ENCODE assay signal across 7 mouse cellular contexts in genomic region chr13:21263910-21264309, GRCm38 (mm10). TPM values are rescaled to one million over a fixed set of nuclear protein-coding genes. Genes with fewer than 3 reads are reported as not detected.
DNase-seq lines count a peak whose midpoint lies in the region; ATAC-seq and TF ChIP-seq lines count a peak whose summit lies in the region.

No protein-coding gene starts in this region.

- peaks cover 6% of the 10 kb centered on the region; the same call in 1 of the 2 replicates for H3K4me1 ChIP-seq in lung, postnatal 0 days (ENCODE audit: insufficient read depth, low read depth, low read length)
- peaks cover 13% of the 10 kb centered on the region for H3K4me1 ChIP-seq in forebrain, embryonic 13.5 days
- peaks cover 13% of the 10 kb centered on the region for H3K4me1 ChIP-seq in liver, embryonic 11.5 days (replicated peaks; ENCODE audit: control insufficient read depth, insufficient read depth, low read length)
- 0 out of 2 replicates have a peak, but pooled peaks cover 2% of the 10 kb centered on the region for H3K4me1 ChIP-seq in stomach, postnatal 0 days (replicated peaks; ENCODE audit: control insufficient read depth, insufficient read depth)

- 5% methylated on average over 11 of the region's 11 CpGs for WGBS in lung, postnatal 0 days
- WGBS in forebrain, embryonic 13.5 days = under 1% methylated on average over 11 of the region's 11 CpGs
- under 1% methylated on average over 11 of the region's 11 CpGs for WGBS in liver, embryonic 11.5 days
- WGBS in stomach, postnatal 0 days = 10% methylated on average over 11 of the region's 11 CpGs

- 0 out of 2 replicates have a peak, but pooled peaks cover 4% of the 10 kb centered on the region for H3K27me3 ChIP-seq in lung, postnatal 0 days (replicated peaks; ENCODE audit: insufficient read depth, low read length)
- peaks cover 15% of the 10 kb centered on the region for H3K27me3 ChIP-seq in forebrain, embryonic 13.5 days
- no peaks in the 10 kb centered on the region for H3K27me3 ChIP-seq in liver, embryonic 11.5 days (replicated peaks; ENCODE audit: control insufficient read depth, insufficient read depth, low read length)
- no peaks in the 10 kb centered on the region for H3K27me3 ChIP-seq in stomach, postnatal 0 days (ENCODE audit: control insufficient read depth, insufficient read depth, low read length)

- no peak for ATAC-seq in lung, postnatal 0 days
- ATAC-seq in forebrain, embryonic 13.5 days = no peak
- ATAC-seq in liver, embryonic 11.5 days (replicated peaks; ENCODE audit: low FRiP score) = no peak
- ATAC-seq in stomach, postnatal 0 days (ENCODE audit: low FRiP score, low TSS enrichment) = no peak

- H3K36me3 ChIP-seq in lung, postnatal 0 days (ENCODE audit: insufficient read depth, low read length) = no peaks in the 10 kb centered on the region
- H3K36me3 ChIP-seq in forebrain, embryonic 13.5 days (ENCODE audit: poor library complexity, severe bottlenecking) = no peaks in the 10 kb centered on the region
- no peaks in the 10 kb centered on the region for H3K36me3 ChIP-seq in liver, embryonic 11.5 days (ENCODE audit: control insufficient read depth, insufficient read depth, low read length)
- no peaks in the 10 kb centered on the region for H3K36me3 ChIP-seq in stomach, postnatal 0 days (ENCODE audit: control insufficient read depth, insufficient read depth, low read length)

- no peak for TF ChIP-seq CTCF in lung, postnatal 0 days (IDR thresholded peaks at IDR 0.05)
- no peak for TF ChIP-seq CTCF in stomach, postnatal 0 days (IDR thresholded peaks at IDR 0.05; ENCODE audit: low read depth)

- no peak for DNase-seq in lung, postnatal 0 days (ENCODE audit: low spot score)
- no peak for DNase-seq in lung, postnatal 14 days
- DNase-seq in liver, embryonic 11.5 days (ENCODE audit: low spot score) = no peak
- DNase-seq in stomach, postnatal 0 days (ENCODE audit: low spot score) = no peak
- no peak for DNase-seq in B cell, adult 2 months
- DNase-seq in gastrocnemius, postnatal 14 days = no peak

- H3K4me3 ChIP-seq in lung, postnatal 0 days (ENCODE audit: low read depth, low read length) = no peak overlapping the region
- peak overlapping the region; percentile 41 for H3K4me3 ChIP-seq in forebrain, embryonic 13.5 days
- peak overlapping the region; percentile 57 for H3K4me3 ChIP-seq in liver, embryonic 11.5 days (ENCODE audit: low read depth, low read length)
- H3K4me3 ChIP-seq in stomach, postnatal 0 days (ENCODE audit: low read depth, low read length) = 0 out of 2 replicates have a peak overlapping the region, but pooled peaks have one; percentile 4

- no peak overlapping the region for H3K27ac ChIP-seq in lung, postnatal 0 days (ENCODE audit: low read length)
- H3K27ac ChIP-seq in forebrain, embryonic 13.5 days = no peak overlapping the region
- no peak overlapping the region for H3K27ac ChIP-seq in liver, embryonic 11.5 days (ENCODE audit: low read depth, low read length)
- H3K27ac ChIP-seq in stomach, postnatal 0 days (replicated peaks) = no peak overlapping the region

- H3K4me2 ChIP-seq in lung, postnatal 0 days (replicated peaks; ENCODE audit: low read depth, low read length) = peak overlapping the region; percentile 18; the same call in 1 of the 2 replicates
- H3K4me2 ChIP-seq in forebrain, embryonic 13.5 days = peak overlapping the region; percentile 51
- peak overlapping the region; percentile 68 for H3K4me2 ChIP-seq in liver, embryonic 11.5 days
- H3K4me2 ChIP-seq in stomach, postnatal 0 days (replicated peaks; ENCODE audit: low read depth) = peak overlapping the region; percentile 23

- intact Hi-C loops in gastrocnemius, postnatal 14 days (cut with DNase I; ENCODE audit: low total_unique reads) = no loop called here

- no peaks in the 10 kb centered on the region for H3K9me3 ChIP-seq in lung, postnatal 0 days (ENCODE audit: low read length)
- no peaks in the 10 kb centered on the region for H3K9me3 ChIP-seq in forebrain, embryonic 13.5 days (replicated peaks)
- no peaks in the 10 kb centered on the region for H3K9me3 ChIP-seq in liver, embryonic 11.5 days (ENCODE audit: control insufficient read depth, low read length)
- H3K9me3 ChIP-seq in stomach, postnatal 0 days (ENCODE audit: control insufficient read depth, low read length) = no peaks in the 10 kb centered on the region

- H3K9ac ChIP-seq in lung, postnatal 0 days (replicated peaks; ENCODE audit: low read depth) = no peak overlapping the region
- H3K9ac ChIP-seq in forebrain, embryonic 13.5 days = peak overlapping the region; percentile 27; the same call in 1 of the 2 replicates
- peak overlapping the region; percentile 58 for H3K9ac ChIP-seq in liver, embryonic 11.5 days (ENCODE audit: low read depth, low read length)
- H3K9ac ChIP-seq in stomach, postnatal 0 days (ENCODE audit: low read length) = no peak overlapping the region

- TF ChIP-seq EP300 in lung, postnatal 0 days (IDR thresholded peaks at IDR 0.05) = no peak
- no peak for TF ChIP-seq EP300 in stomach, postnatal 0 days (optimal IDR thresholded peaks at IDR 0.05)

RNA-seq across cellular contexts. Expression of gene Gpx5, which starts 28.6 kb away (rescaled TPM):
- polyA plus RNA-seq in lung, postnatal 0 days (2015; fragmentation: Nextera tagmentation; extraction: Ambion mirVana) = not detected in 2 replicates
- polyA plus RNA-seq in forebrain, embryonic 13.5 days (2015; fragmentation: Nextera tagmentation; extraction: Ambion mirVana) = not detected in 2 replicates
- polyA plus RNA-seq in liver, embryonic 11.5 days (2014; fragmentation: Nextera tagmentation; extraction: Ambion mirVana) = not detected in 2 replicates
- polyA plus RNA-seq in stomach, postnatal 0 days (2015; fragmentation: Nextera tagmentation; extraction: Ambion mirVana) = 0.06 TPM in 1 of 2 replicates, not detected in the other
- not detected for total RNA-seq in gastrocnemius, postnatal 14 days (2021)

RNA-seq across cellular contexts. Expression of gene Gpx6, which starts 48.0 kb away (rescaled TPM):
- polyA plus RNA-seq in lung, postnatal 0 days (2015; fragmentation: Nextera tagmentation; extraction: Ambion mirVana) = 0.21 and 0.27 TPM in 2 replicates
- polyA plus RNA-seq in forebrain, embryonic 13.5 days (2015; fragmentation: Nextera tagmentation; extraction: Ambion mirVana) = not detected in 2 replicates
- polyA plus RNA-seq in liver, embryonic 11.5 days (2014; fragmentation: Nextera tagmentation; extraction: Ambion mirVana) = not detected in 2 replicates
- 0.07 TPM in 1 of 2 replicates, not detected in the other for polyA plus RNA-seq in stomach, postnatal 0 days (2015; fragmentation: Nextera tagmentation; extraction: Ambion mirVana)
- not detected for total RNA-seq in gastrocnemius, postnatal 14 days (2021)

Comparison
In these comparisons a context has a peak if more than half of its experiments do, and no peak if none do; other contexts are left out.
1. H3K4me2 ChIP-seq: peak in every context shown above with its lines; median percentile 68 in liver, embryonic 11.5 days; 51 in forebrain, embryonic 13.5 days; 23 in stomach, postnatal 0 days; 18 in lung, postnatal 0 days.
2. H3K9ac ChIP-seq: peak in forebrain, embryonic 13.5 days (single experiment) and liver, embryonic 11.5 days (single experiment); none in lung, postnatal 0 days (single experiment) and stomach, postnatal 0 days (single experiment).